Mouse (Mus musculus): ENCODE results near the gene Mettl26. TPM values are rescaled to one million over a fixed set of nuclear protein-coding genes. Genes with fewer than 3 reads are reported as not detected.

The Mettl26 gene
- polyA plus RNA-seq, 1 experiment from 2014 or later: 55.5 TPM

Small RNAs within 50 kb of the gene (microRNA-seq; reads per million reads assigned to microRNA genes)
- gene Mir3082: not detected

Other genes with a start within 250 kb of the Mettl26 start
- gene Gng13, start 157.9 kb upstream of the Mettl26 start, polyA plus RNA-seq (2016; fragmentation: Nextera tagmentation; extraction: Ambion mirVana): 1.7 and 1.9 TPM in 2 replicates
- gene Chtf18, start 147.7 kb upstream of the Mettl26 start, polyA plus RNA-seq (2016; fragmentation: Nextera tagmentation; extraction: Ambion mirVana): 39.6 and 41.8 TPM in 2 replicates
- 18.0 and 19.6 TPM in 2 replicates for gene Rpusd1, start 147.4 kb upstream of the Mettl26 start, polyA plus RNA-seq (2016; fragmentation: Nextera tagmentation; extraction: Ambion mirVana)
- 0.18 TPM in 1 of 2 replicates, not detected in the other for gene Mslnl, start 139.0 kb upstream of the Mettl26 start, polyA plus RNA-seq (2016; fragmentation: Nextera tagmentation; extraction: Ambion mirVana)
- 0.28 and 0.50 TPM in 2 replicates for gene Msln, start 120.7 kb upstream of the Mettl26 start, polyA plus RNA-seq (2016; fragmentation: Nextera tagmentation; extraction: Ambion mirVana)
- 25.6 and 26.0 TPM in 2 replicates for gene Narfl, start 101.3 kb upstream of the Mettl26 start, polyA plus RNA-seq (2016; fragmentation: Nextera tagmentation; extraction: Ambion mirVana)
- 99.1 and 100 TPM in 2 replicates for gene Haghl, start 89.4 kb upstream of the Mettl26 start, polyA plus RNA-seq (2016; fragmentation: Nextera tagmentation; extraction: Ambion mirVana)
- 0.32 and 0.69 TPM in 2 replicates for gene Ccdc78, start 88.5 kb upstream of the Mettl26 start, polyA plus RNA-seq (2016; fragmentation: Nextera tagmentation; extraction: Ambion mirVana)
- gene Fam173a, start 82.2 kb upstream of the Mettl26 start, polyA plus RNA-seq (2016; fragmentation: Nextera tagmentation; extraction: Ambion mirVana): 76.7 and 80.8 TPM in 2 replicates
- not detected in 2 replicates for gene AC134908.4, start 79.4 kb upstream of the Mettl26 start, polyA plus RNA-seq (2016; fragmentation: Nextera tagmentation; extraction: Ambion mirVana)
- gene Metrn, start 77.9 kb upstream of the Mettl26 start, polyA plus RNA-seq (2016; fragmentation: Nextera tagmentation; extraction: Ambion mirVana): 61.2 and 79.6 TPM in 2 replicates
- 21.0 and 23.7 TPM in 2 replicates for gene Fbxl16, start 66.0 kb upstream of the Mettl26 start, polyA plus RNA-seq (2016; fragmentation: Nextera tagmentation; extraction: Ambion mirVana)
- gene Wdr24, start 51.4 kb upstream of the Mettl26 start, polyA plus RNA-seq (2016; fragmentation: Nextera tagmentation; extraction: Ambion mirVana): 27.8 and 28.2 TPM in 2 replicates
- 65.7 and 69.5 TPM in 2 replicates for gene Jmjd8, start 46.2 kb upstream of the Mettl26 start, polyA plus RNA-seq (2016; fragmentation: Nextera tagmentation; extraction: Ambion mirVana)
- gene Stub1, start 41.7 kb upstream of the Mettl26 start, polyA plus RNA-seq (2016; fragmentation: Nextera tagmentation; extraction: Ambion mirVana): 284 and 288 TPM in 2 replicates
- gene Rhbdl1, start 37.8 kb upstream of the Mettl26 start, polyA plus RNA-seq (2016; fragmentation: Nextera tagmentation; extraction: Ambion mirVana): 5.0 and 5.7 TPM in 2 replicates
- gene Gm20683, start 33.3 kb upstream of the Mettl26 start, polyA plus RNA-seq (2016; fragmentation: Nextera tagmentation; extraction: Ambion mirVana): 2.5 and 3.3 TPM in 2 replicates
- gene Rhot2, start 30.2 kb upstream of the Mettl26 start, polyA plus RNA-seq (2016; fragmentation: Nextera tagmentation; extraction: Ambion mirVana): 20.9 and 23.4 TPM in 2 replicates
- 38.2 and 41.1 TPM in 2 replicates for gene Wdr90, start 13.6 kb upstream of the Mettl26 start, polyA plus RNA-seq (2016; fragmentation: Nextera tagmentation; extraction: Ambion mirVana)
- gene Mcrip2, start 6.3 kb upstream of the Mettl26 start, polyA plus RNA-seq (2016; fragmentation: Nextera tagmentation; extraction: Ambion mirVana): 7.7 and 9.8 TPM in 2 replicates
- gene Wfikkn1, start 5.8 kb downstream of the Mettl26 start, polyA plus RNA-seq (2016; fragmentation: Nextera tagmentation; extraction: Ambion mirVana): 0.66 and 0.79 TPM in 2 replicates
- gene Rab40c, start 44.7 kb downstream of the Mettl26 start, polyA plus RNA-seq (2016; fragmentation: Nextera tagmentation; extraction: Ambion mirVana): 35.1 and 36.5 TPM in 2 replicates
- gene Pigq, start 69.9 kb downstream of the Mettl26 start, polyA plus RNA-seq (2016; fragmentation: Nextera tagmentation; extraction: Ambion mirVana): 51.4 and 53.0 TPM in 2 replicates
- gene Nhlrc4, start 69.9 kb downstream of the Mettl26 start, polyA plus RNA-seq (2016; fragmentation: Nextera tagmentation; extraction: Ambion mirVana): 0.09 and 0.72 TPM in 2 replicates
- gene A930017K11Rik, start 77.5 kb downstream of the Mettl26 start, polyA plus RNA-seq (2016; fragmentation: Nextera tagmentation; extraction: Ambion mirVana): 0.08 and 0.13 TPM in 2 replicates
- 30.6 and 31.7 TPM in 2 replicates for gene Capn15, start 110.7 kb downstream of the Mettl26 start, polyA plus RNA-seq (2016; fragmentation: Nextera tagmentation; extraction: Ambion mirVana)
- gene Rab11fip3, start 194.5 kb downstream of the Mettl26 start, polyA plus RNA-seq (2016; fragmentation: Nextera tagmentation; extraction: Ambion mirVana): 39.3 and 39.8 TPM in 2 replicates
- 27.1 and 28.2 TPM in 2 replicates for gene Decr2, start 215.3 kb downstream of the Mettl26 start, polyA plus RNA-seq (2016; fragmentation: Nextera tagmentation; extraction: Ambion mirVana)
- 58.6 and 62.9 TPM in 2 replicates for gene Nme4, start 220.5 kb downstream of the Mettl26 start, polyA plus RNA-seq (2016; fragmentation: Nextera tagmentation; extraction: Ambion mirVana)
- gene Tmem8, start 238.2 kb downstream of the Mettl26 start, polyA plus RNA-seq (2016; fragmentation: Nextera tagmentation; extraction: Ambion mirVana): 2.1 and 2.6 TPM in 2 replicates
- 208 and 218 TPM in 2 replicates for gene Mrpl28, start 248.4 kb downstream of the Mettl26 start, polyA plus RNA-seq (2016; fragmentation: Nextera tagmentation; extraction: Ambion mirVana)